Mouse (Mus musculus) liver, adult (tissue): ENCODE results near the gene Cdiptos.

ENCODE experiments used
- GATA4 ChIP-seq: IDR thresholded peaks from 2 replicates; pipeline ENCODE4 v1.6.1; 2014; ENCODE audit warnings: mild to moderate bottlenecking, low read length; ENCODE audit not compliant: insufficient replicate concordance

Gene Cdiptos

DNA sequence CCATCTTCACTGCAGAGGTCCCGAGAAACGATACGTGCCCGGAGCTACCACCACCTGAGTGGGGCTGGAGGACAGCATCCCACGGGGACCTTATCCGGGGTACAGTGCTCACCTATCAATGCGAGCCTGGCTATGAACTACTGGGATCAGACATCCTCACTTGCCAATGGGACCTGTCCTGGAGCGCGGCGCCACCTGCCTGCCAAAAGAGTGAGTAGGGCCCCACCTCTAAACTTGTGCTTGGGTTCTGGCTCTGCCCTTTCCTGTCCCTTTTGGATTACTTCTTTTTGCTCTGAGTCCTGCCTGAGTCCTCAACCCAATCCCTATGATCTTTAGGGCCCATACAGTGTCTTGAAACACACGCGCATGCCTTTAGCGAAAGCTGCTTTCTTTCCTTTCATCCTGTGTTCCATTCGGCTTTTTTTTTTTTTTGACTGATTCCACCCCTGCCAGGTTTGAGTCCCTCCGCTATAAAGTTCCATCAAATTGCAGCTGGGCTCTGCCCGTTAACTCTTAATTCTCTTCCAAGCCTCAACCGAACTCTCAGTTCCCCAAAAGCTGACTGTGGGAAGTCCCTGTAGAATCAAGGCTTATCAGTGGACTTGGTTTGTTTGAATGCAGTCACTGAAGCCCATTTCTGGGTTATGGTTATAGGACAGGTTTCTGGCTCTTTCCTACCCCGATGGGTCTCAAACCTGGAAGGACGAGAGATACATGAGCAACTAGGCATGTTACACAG, 12.2 kb downstream of the Cdiptos start:
- no peak for TF ChIP-seq GATA4

DNA sequence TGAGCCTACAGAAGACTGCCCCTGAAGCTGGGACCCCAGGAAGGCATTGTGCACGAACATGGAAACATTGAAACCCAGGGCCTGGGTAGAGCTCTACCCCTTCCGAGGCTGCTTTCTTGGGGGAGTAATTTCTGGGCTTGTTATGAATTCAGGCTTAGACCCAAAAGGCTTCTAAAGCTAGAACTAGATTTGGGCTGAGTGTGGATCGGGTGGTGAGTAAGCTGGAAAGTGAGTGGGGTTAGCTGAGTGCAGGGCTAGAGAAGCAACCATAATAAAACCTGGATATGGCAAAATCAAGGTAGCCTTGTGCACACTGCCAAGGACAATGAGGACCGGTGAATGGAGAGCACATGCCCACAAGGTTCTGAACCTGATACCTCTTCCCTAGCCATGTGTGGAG, 13.9 kb downstream of the Cdiptos start:
- TF ChIP-seq GATA4 = no peak

DNA sequence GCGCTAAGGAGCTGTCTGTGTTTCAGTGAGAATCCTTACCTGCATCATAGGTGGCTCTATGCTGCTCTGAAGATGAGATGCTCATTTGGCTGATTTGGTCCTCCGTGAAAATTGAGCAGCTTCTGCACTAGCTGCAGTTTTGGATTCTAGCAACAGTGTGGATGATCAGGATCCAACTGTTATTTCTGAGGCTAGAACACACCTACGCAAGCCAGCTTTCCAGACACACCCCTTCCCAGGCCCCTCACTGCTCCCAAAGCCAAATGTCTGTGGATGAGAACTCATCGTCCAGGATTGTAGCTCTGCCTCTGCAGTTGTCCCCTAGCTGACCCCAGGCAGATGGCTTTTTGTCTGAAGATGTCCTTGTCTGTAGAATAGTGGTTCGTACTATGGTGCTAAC, 14.8 kb downstream of the Cdiptos start:
- TF ChIP-seq GATA4 = no peak

DNA sequence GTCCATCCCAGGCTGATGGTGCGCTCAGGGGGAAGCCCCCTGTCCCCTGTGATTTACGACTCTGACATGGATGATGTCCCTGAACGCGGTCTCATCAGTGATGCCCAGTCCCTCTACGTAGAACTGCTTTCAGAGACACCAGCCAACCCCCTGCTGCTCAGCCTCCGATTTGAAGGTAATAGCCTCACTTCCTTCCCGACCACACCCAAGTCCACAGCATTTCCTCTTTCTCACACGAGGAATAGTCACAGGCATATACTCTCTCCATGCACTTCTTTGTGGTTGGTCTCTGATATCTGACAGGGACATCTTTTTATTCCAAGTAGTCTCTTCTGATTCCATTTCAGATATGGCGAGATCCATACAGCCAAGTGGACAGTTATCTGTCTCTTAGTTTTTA, 16.1 kb downstream of the Cdiptos start:
- TF ChIP-seq GATA4 = no peak

DNA sequence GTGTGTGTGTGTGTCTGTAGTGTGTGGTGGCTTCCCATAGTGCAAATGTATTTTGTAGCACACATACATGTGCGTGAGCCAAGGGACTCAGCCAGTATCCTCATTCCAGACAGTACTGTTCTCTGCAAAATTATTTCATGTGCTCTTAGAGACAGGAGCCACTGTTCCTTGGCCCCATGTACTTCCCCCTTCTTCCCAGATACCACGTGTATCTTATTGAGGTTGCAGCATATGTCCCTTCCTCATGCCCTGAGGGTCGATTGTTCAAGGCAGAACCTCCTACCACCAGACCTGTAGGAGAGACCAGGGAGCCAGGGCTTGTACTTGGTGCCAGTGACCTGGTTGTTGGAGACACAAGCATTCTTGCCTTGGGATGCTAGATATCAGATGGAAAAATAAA, 20.8 kb downstream of the Cdiptos start:
- no peak for TF ChIP-seq GATA4

DNA sequence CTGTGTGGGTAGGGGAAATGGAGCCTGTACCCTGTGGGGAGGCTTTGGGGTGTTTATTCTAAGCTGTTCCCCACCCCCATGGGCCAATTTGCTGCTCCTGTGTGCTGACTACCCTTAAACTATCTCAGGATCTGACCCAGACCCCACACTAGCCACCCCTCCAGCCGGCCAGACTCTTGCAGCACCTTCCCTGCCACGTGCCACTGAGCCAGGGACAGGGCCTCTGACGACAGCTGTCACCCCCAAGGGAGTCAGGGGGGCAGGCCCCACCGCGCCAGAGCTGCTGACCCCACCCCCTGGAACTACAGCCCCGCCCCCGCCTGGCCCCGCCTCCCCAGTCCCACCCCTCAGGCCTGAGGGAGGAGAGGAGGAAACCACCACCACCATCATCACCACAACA, 23.3 kb downstream of the Cdiptos start:
- no peak for TF ChIP-seq GATA4

DNA sequence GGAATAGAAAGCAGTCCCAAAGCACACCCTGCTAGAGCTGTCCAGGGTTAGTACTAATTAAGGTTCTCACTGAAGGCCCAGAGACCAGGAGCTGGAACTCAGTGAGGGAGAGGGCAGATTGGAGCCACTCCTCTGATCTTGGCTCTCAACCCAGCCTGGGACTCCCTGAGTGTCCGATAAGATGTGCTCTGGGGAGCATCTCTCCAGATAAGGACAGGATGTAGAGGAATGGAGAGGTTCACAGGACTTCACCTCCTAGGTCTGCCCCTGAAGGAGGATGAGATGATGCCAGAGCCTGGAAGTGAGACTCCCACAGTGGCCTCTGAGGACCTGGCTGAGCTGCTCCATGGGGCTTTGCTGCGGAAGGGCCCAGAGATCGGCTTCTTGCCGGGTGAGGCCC, 24.2 kb downstream of the Cdiptos start:
- no peak for TF ChIP-seq GATA4

DNA sequence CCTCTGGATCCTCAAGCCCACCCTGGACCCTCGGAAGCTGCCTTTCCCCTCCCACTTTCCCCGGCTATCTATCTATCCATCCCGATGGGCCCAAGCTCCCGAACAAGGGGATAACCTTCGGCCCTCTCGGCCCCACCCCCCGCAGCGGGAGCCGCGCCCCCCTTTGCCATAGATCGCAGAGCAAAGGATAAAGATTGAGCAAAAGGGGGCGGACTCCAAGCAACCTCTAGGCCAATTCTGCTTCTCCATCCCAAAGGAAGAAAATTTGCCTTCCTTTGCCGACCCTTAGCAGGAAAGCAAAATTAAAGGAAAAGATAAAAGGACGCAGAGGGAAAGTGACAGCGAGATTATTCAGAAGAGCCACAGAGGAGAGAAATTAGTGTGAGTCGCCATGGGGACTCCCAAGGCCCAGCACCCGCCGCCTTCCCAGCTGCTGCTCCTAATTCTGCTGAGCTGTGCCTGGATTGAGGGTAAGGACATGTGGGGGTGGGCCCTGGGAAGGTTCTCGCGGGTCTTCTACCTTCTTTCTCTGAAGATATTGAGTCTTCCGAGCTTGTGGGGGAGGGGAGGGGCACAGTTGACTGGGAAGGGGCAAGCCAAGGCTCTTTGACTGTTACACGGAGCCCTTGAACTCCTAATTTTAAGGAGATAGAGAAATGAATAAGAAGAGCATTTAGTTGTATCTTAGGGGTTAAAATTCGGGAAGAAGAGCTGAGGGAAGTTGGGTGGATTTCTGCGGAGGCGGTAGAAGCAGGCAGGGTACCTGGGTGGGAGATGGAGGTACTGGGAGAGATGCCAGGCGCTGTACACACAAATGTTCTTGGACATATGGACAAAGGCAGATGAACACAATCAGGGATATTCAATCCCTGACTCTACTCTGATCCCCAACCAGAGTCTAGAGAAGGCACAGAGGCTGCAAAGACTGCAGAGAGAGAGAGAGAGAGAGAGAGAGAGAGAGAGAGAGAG, 25.0 kb downstream of the Cdiptos start:
- TF ChIP-seq GATA4 = no peak

DNA sequence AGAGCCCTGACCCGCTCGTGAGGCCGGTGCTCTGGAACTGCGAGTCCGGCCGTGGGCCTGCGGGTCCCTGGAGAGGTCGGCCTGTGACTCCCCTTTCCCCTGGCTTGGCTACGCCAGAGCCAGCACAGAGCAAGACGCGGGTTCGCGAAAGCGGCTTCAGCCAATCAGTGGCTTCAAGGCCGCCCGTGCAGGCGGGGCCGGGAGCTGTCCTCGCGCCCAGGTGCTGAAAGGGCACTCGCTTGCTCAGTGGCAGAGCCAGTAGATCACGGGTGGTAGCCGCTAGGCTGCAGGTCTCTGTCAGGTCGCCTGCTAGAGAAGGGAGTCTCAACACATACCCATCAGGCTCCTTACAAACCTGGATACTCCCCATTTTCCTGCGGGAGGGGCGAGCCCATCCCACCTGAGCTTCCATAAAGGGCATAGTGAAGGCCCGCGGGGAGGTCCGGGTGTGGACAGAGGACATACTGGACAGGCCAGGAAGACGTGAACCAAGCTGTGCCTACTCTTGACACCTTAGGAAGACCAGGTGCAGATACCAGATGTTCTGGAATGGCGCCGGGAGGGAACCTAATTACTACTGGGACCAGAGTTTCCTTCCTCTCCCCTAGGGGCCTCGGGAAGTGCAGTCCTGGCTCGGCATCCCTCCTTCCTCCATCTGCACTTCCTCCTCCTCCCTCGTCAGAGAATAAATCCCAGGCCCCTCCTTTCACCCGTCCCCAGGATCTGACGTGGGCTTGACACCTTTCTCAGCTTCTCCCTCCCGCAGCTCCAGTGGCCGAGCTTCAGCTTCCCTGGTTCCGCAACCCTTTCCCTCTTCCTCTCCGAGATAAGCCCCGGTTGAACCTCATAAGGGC, 25.9 kb downstream of the Cdiptos start, which contains the start of gene Sez6l2:
Gene Sez6l2, plus strand, starts transcription at position 771 of the 854 bp plus-strand sequence.
- peak; percentile 23; the same call in 1 of the 2 replicates for TF ChIP-seq GATA4

DNA sequence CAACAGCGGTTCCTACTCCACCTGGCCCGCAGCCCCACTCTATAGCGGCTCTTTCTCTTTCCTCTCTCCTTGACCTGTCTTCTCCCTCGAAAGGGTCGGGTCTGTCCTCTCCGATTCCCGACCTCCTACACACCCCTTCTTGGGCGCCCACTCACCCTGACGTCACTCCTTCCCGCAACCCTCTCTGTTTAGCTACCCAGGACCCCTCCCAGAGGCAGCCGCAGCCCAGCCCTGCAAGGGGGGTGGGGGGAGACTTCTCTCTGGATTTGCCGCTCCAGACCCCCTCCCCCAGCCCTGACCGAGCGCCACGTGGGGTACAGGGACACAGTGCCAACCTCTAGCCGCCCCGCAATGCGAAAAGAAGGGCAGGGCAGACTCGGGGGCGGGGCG, 26.5 kb downstream of the Cdiptos start, which contains the start of gene Asphd1:
Gene Asphd1, minus strand, starts transcription at position 180 of the 390 bp plus-strand sequence.
- TF ChIP-seq GATA4 = no peak

DNA sequence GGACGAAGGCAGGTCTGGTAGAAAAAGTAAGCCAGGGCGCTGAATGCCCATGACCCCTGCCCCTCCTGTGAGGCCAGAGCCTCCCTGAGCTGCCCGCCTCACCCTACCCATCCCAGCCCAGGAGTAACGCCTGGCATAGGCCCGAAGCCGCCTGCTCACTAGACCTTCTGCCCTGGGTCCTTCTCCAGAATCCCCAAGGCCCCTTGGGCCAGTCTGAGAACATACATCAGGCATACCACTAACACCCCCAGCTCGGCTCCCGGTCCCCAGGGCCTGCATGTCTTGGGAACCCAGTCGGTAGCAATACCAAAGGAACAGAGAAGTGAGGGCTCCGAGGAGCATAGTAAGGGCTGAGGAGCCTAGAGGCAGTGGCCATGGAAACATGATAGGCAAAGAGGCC, 27.3 kb downstream of the Cdiptos start:
- TF ChIP-seq GATA4 = no peak

DNA sequence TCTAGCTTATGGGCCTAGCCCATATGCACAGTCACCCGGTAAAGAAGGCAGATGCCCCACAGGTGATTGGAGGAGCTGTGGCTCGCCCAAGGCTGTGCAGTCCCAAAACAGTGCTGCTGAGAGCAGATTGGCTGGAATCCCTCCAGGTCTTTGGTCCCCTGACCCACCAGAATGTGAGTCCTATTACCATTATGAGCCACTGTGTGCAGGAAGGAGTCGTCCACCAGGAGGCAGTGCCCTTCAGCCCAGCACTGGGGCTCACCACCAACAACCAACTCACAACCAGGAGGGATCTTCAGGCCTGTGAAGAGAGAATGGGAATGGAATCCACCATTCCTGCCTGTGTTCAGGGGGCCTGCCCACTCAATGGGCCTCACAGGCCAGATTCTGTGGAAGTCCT, 29.4 kb downstream of the Cdiptos start:
- no peak for TF ChIP-seq GATA4

DNA sequence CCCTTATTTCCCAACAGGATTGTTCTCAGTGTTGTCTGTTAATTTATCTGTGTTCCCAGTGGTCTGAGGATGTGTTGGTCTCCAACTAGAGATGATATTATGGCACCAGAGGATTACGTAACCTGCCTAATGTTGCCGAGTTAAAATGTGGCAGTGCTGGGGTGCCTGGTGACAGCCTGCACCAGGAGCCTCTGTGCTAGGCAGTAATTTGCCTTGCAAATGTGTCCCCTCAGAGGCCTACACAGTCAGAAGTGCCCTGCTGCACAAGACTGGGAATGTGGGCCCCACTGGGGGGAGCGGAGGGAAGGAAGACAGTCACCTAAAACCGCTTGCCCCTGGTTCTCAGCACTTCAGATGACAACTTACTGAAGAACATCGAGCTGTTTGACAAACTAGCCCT, 34.1 kb downstream of the Cdiptos start:
- TF ChIP-seq GATA4 = no peak

DNA sequence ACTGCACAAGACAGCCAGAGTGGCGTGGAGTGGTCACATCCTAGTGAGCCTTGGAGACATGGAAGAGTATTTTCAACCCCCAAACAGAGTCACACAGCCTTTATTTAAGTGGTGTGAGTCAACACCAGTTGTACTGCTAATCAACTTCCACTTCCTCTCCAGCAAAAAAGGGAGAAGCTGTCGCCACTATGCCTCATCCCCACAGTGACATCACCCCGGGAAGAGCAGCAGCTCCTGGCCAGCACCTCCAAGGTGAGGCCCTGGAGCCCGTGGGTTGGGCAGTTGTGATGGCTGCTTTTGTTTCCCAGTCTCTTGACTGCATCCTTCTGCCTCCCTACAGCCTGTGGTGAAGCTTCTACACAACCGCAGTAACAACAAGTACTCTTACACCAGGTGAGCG, 34.7 kb downstream of the Cdiptos start:
- TF ChIP-seq GATA4 = no peak

DNA sequence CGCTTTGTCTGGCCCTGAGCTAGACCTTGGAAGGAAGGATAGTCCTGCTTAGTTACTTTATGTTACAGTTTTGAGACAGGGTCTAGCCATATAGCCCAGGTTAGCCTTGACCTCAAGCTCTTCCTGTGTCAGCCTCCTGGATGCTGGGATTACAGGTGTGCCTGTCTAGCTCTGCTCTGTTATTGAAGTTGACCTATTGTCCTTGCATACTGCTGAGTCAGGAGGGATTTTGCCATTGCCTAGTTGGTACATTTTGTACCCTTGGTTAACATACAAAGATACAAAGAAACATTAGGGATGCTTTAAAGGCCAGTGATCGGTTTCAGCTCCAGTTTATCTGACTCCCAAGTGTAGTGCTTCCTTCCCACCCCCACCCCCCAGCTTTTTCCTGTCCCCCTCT, 43.2 kb downstream of the Cdiptos start:
- TF ChIP-seq GATA4 = no peak
